Mouse (Mus musculus): ENCODE measurements at regions not wholly inside any gene's neighbourhood (a gene's known extent, or its start where the extent isn't known, plus 50 kb on each side); places are given as distances from the start of the nearest gene placed in this dataset.
A peak's percentile ranks its signal among the peaks of the same experiment; 100 is the strongest.

DNA sequence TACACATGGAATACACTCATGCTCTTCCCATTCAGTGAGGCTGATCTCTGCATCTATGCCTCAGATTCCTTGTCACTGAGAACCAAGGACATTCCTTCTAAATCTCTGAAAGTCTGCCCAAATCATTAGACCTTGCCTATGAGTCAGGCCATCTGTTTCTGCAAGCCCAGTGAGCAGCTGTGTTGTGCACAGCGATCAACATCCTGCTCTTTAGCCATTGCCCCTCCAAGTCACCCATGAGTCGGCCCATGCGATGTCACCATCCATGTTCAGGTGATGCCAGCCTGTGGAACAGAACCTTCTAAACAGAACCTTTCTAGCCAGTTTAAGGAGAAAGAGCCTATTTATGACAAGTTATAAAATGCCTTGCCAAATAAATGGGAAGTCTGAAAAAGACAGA is 66.4 kb upstream of the Sfrp2 start:
- no peak overlapping the region for H3K27ac ChIP-seq
- H3K9me3 ChIP-seq (replicated peaks; ENCODE audit: low read length): no peaks in the 10 kb centered on the region
- no peaks in the 10 kb centered on the region for H3K36me3 ChIP-seq (ENCODE audit: insufficient read depth, low read length)
- DNase-seq (ENCODE audit: low spot score) (no peak), ATAC-seq (replicated peaks; ENCODE audit: low FRiP score, low read depth) (no peak)
- TF ChIP-seq CTCF (IDR thresholded peaks at IDR 0.05; ENCODE audit: low read depth): no peak
- 85% methylated on average over 3 of the region's 3 CpGs for WGBS
- no peak overlapping the region for H3K9ac ChIP-seq (ENCODE audit: low read depth, low read length)
- H3K4me3 ChIP-seq (replicated peaks; ENCODE audit: low read depth, low read length): no peak overlapping the region
- H3K4me2 ChIP-seq (ENCODE audit: low read length): no peak overlapping the region
- no peaks in the 10 kb centered on the region for H3K27me3 ChIP-seq (ENCODE audit: insufficient read depth, low read length)
- no peaks in the 10 kb centered on the region for H3K4me1 ChIP-seq (replicated peaks; ENCODE audit: insufficient read depth, low read length)

DNA sequence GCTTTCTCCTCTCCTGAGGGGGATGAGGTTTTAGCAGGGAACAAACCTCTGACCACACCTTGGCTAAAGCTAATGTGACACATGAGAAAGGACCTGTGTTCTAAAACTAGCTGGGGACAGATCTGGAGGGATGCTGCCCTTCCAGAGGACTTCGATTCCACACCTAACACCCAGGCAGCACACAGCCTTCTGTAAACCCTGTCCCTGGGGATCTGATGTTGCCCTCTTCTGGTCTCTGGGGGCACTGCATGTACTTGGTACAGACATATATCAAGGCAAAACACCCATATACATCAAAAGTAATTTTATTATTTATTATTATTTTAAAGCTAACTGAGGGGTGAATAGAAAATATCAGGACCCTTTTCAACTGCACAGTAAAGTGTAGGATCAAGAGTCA is 65.0 kb upstream of the Sfrp2 start:
- Histone ChIP-seq H3K4me3 (replicated peaks; ENCODE audit: low read depth, low read length) (no peak overlapping the region), H3K4me2 (ENCODE audit: low read length) (no peak overlapping the region), H3K9ac (ENCODE audit: low read depth, low read length) (no peak overlapping the region), H3K9me3 (replicated peaks; ENCODE audit: low read length) (no peaks in the 10 kb centered on the region), H3K27ac (no peak overlapping the region), H3K27me3 (ENCODE audit: insufficient read depth, low read length) (no peaks in the 10 kb centered on the region), H3K4me1 (replicated peaks; ENCODE audit: insufficient read depth, low read length) (no peaks in the 10 kb centered on the region), H3K36me3 (ENCODE audit: insufficient read depth, low read length) (no peaks in the 10 kb centered on the region)
- peak; percentile 56 for DNase-seq (ENCODE audit: low spot score)
- 60% methylated on average over 1 of the region's 1 CpGs for WGBS
- ATAC-seq (replicated peaks; ENCODE audit: low FRiP score, low read depth): no peak
- peak; percentile 74 for TF ChIP-seq CTCF (IDR thresholded peaks at IDR 0.05; ENCODE audit: low read depth)

DNA sequence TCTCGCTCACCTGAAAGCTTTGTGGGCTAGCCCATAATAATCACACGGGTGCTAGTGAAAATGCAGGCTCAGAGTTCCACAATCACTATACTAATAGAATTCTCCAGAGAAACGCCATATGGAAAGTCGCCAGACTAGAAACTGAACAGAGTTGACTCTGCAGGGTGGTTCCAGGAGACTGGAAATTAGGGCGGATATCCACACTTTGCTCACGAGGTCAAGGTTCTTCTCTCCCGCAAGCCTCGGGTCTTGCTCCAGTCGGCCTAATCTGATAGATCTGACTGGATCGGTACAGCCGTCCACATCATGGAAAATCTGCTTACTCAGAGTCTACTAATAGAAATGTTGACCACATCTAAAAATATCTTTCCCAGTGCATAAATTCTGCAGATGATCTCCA is 61.6 kb upstream of the Sfrp2 start:
- no peak for DNase-seq (ENCODE audit: low spot score)
- H3K27me3 ChIP-seq (ENCODE audit: insufficient read depth, low read length): no peaks in the 10 kb centered on the region
- H3K4me2 ChIP-seq (ENCODE audit: low read length): no peak overlapping the region
- no peaks in the 10 kb centered on the region for H3K9me3 ChIP-seq (replicated peaks; ENCODE audit: low read length)
- peaks cover 3% of the 10 kb centered on the region; the same call in 1 of the 2 replicates for H3K4me1 ChIP-seq (replicated peaks; ENCODE audit: insufficient read depth, low read length)
- WGBS: 50% methylated on average over 11 of the region's 11 CpGs
- H3K36me3 ChIP-seq (ENCODE audit: insufficient read depth, low read length): no peaks in the 10 kb centered on the region
- no peak overlapping the region for H3K9ac ChIP-seq (ENCODE audit: low read depth, low read length)
- TF ChIP-seq CTCF (IDR thresholded peaks at IDR 0.05; ENCODE audit: low read depth): no peak
- no peak for ATAC-seq (replicated peaks; ENCODE audit: low FRiP score, low read depth)
- no peak overlapping the region for H3K4me3 ChIP-seq (replicated peaks; ENCODE audit: low read depth, low read length)
- H3K27ac ChIP-seq: no peak overlapping the region

DNA sequence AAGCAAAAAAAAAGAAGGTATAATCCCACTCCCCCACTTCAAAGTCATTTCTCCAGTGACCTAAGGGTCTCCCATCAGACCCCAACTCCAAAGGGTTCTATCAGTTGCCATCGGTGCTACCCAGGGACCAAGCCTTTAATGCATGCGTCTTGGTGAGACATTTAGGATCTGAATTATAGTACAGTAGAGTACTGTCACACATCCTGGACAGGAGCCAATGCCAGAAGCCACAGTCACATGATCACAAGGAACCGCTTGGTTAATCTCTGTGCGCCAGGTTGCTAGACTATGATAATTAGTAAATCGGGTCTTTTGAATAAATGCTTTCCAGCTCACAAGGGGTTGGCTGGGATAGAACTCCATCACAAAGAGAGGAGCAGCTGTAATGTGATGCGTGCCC is 60.9 kb upstream of the Sfrp2 start:
- H3K9ac ChIP-seq (ENCODE audit: low read depth, low read length): no peak overlapping the region
- WGBS: 92% methylated on average over 6 of the region's 6 CpGs
- no peaks in the 10 kb centered on the region for H3K36me3 ChIP-seq (ENCODE audit: insufficient read depth, low read length)
- DNase-seq (ENCODE audit: low spot score): no peak
- no peak overlapping the region for H3K4me3 ChIP-seq (replicated peaks; ENCODE audit: low read depth, low read length)
- H3K27me3 ChIP-seq (ENCODE audit: insufficient read depth, low read length): no peaks in the 10 kb centered on the region
- no peak overlapping the region for H3K27ac ChIP-seq
- no peak overlapping the region for H3K4me2 ChIP-seq (ENCODE audit: low read length)
- peaks cover 3% of the 10 kb centered on the region; the same call in 1 of the 2 replicates for H3K4me1 ChIP-seq (replicated peaks; ENCODE audit: insufficient read depth, low read length)
- TF ChIP-seq CTCF (IDR thresholded peaks at IDR 0.05; ENCODE audit: low read depth): no peak
- ATAC-seq (replicated peaks; ENCODE audit: low FRiP score, low read depth): no peak
- H3K9me3 ChIP-seq (replicated peaks; ENCODE audit: low read length): no peaks in the 10 kb centered on the region

DNA sequence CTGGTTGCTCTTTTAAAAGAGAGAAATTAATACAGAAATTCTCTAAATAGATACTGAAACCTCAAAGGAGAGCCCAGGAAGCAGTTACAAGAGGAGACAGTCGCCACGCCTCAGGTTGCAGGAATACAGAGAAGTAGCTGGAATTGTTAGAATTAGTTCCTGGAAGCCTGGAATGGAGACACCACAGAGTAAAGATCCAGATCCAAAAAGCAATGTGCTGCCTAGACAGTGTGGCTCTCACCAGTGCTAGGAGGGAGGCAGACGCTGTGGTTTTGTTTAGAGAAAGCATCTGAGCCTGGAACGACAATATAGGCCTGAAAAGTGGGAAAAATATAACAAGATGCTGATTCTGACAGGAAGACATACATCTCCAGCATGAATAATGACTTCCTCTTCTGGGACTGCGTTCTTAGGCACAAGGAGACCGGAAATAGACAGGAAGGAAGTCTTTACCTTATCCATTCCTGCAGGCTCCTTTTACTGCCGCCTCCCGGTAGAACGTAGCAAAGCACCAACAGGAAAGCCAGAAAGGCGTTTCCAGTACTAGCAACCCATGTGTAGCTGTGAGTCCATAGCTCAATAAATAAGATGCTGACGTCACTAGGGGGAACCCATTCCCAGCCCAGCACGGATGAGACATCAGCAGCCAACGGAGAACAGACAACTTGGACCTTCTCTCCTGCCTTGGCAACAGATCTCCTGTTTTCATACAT is 59.4 kb upstream of the Sfrp2 start:
- Histone ChIP-seq H3K9me3 (replicated peaks; ENCODE audit: low read length) (no peaks in the 10 kb centered on the region), H3K36me3 (ENCODE audit: insufficient read depth, low read length) (no peaks in the 10 kb centered on the region), H3K4me2 (ENCODE audit: low read length) (no peak overlapping the region; the same call in 1 of the 2 replicates), H3K4me3 (replicated peaks; ENCODE audit: low read depth, low read length) (no peak overlapping the region), H3K27ac (0 out of 2 replicates have a peak overlapping the region, but pooled peaks have one; percentile 55), H3K4me1 (replicated peaks; ENCODE audit: insufficient read depth, low read length) (peaks cover 3% of the 10 kb centered on the region; the same call in 1 of the 2 replicates), H3K27me3 (ENCODE audit: insufficient read depth, low read length) (no peaks in the 10 kb centered on the region), H3K9ac (ENCODE audit: low read depth, low read length) (no peak overlapping the region)
- TF ChIP-seq CTCF (IDR thresholded peaks at IDR 0.05; ENCODE audit: low read depth): peak; percentile 64
- 29% methylated on average over 13 of the region's 13 CpGs for WGBS
- ATAC-seq (replicated peaks; ENCODE audit: low FRiP score, low read depth) (peak; percentile 71), DNase-seq (ENCODE audit: low spot score) (peak; percentile 77)

DNA sequence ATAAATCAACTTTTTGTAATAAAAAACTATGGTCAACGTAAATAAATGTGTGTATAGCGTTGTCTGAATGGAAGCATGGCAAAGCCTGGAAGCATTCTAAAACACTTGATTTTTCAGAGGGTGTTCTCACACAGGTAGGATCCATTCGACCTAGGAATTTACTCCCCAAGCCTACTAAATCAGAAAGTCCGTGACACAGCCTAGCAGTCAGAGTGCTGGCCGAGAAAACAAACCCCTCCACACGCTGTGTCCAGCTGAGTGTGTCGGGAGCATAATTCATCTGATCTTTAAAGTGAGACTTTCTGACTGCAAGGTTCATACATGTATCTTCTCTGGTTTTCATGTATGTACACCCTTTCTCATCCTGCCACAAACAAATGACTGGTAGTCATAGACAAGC is 58.8 kb upstream of the Sfrp2 start:
- no peak overlapping the region for H3K4me3 ChIP-seq (replicated peaks; ENCODE audit: low read depth, low read length)
- H3K4me2 ChIP-seq (ENCODE audit: low read length): no peak overlapping the region
- TF ChIP-seq CTCF (IDR thresholded peaks at IDR 0.05; ENCODE audit: low read depth): no peak
- no peak overlapping the region for H3K9ac ChIP-seq (ENCODE audit: low read depth, low read length)
- WGBS: 26% methylated on average over 7 of the region's 7 CpGs
- H3K27me3 ChIP-seq (ENCODE audit: insufficient read depth, low read length): no peaks in the 10 kb centered on the region
- ATAC-seq (replicated peaks; ENCODE audit: low FRiP score, low read depth): no peak
- H3K27ac ChIP-seq: no peak overlapping the region
- peaks cover 3% of the 10 kb centered on the region; the same call in 1 of the 2 replicates for H3K4me1 ChIP-seq (replicated peaks; ENCODE audit: insufficient read depth, low read length)
- DNase-seq (ENCODE audit: low spot score): peak; percentile 67
- no peaks in the 10 kb centered on the region for H3K9me3 ChIP-seq (replicated peaks; ENCODE audit: low read length)
- no peaks in the 10 kb centered on the region for H3K36me3 ChIP-seq (ENCODE audit: insufficient read depth, low read length)
